Mouse (Mus musculus) heart, postnatal 0 days (tissue): Measurements from ENCODE around the gene Tnfrsf25. TPM values are rescaled to one million over a fixed set of nuclear protein-coding genes. Genes with fewer than 3 reads are reported as not detected.

Experiments used
- ATAC-seq: fragments of 200-750 bp; cut with Nextera tagmentation; 2 replicates; pipeline ENCODE4 v1.8.0; 2017; ENCODE audit warnings: low read depth, moderate number of reproducible peaks, moderate library complexity; ENCODE audit not compliant: insufficient read depth
- DNase-seq: peaks from one replicate; pipeline ENCODE4 v3.0.0-alpha.2; 2016; ENCODE audit warnings: low spot score
- H3K27ac ChIP-seq: fragments of 300-500 bp; sonication (generic); 2 replicates; pipeline ENCODE4 v1.5.1; 2014; ENCODE audit warnings: low read depth, mild to moderate bottlenecking
- H3K27me3 ChIP-seq: fragments of 300-500 bp; sonication (generic); 2 replicates; pipeline ENCODE4 v1.6.1; 2014; ENCODE audit warnings: low read length, mixed read lengths; ENCODE audit not compliant: control insufficient read depth, insufficient read depth
- H3K36me3 ChIP-seq: fragments of 300-500 bp; sonication (generic); replicated peaks from 2 replicates; pipeline ENCODE4 v1.6.1; 2014; ENCODE audit warnings: low read length, mixed read lengths; ENCODE audit not compliant: control insufficient read depth, insufficient read depth
- H3K4me1 ChIP-seq: fragments of 300-500 bp; sonication (generic); 2 replicates; pipeline ENCODE4 v1.6.1; 2014; ENCODE audit warnings: antibody characterized with exemption; ENCODE audit not compliant: control insufficient read depth, insufficient read depth
- H3K4me2 ChIP-seq: fragments of 300-500 bp; sonication (generic); 2 replicates; pipeline ENCODE4 v1.6.1; 2014; ENCODE audit warnings: low read depth, mild to moderate bottlenecking, low read length, moderate library complexity
- H3K4me3 ChIP-seq: fragments of 300-500 bp; sonication (generic); 2 replicates; pipeline ENCODE4 v1.5.1; 2014; ENCODE audit warnings: low read depth, low read length
- H3K9ac ChIP-seq: fragments of 300-500 bp; sonication (generic); replicated peaks from 2 replicates; pipeline ENCODE4 v1.6.1; 2014; ENCODE audit warnings: low read depth, low read length, mixed read lengths
- H3K9me3 ChIP-seq: fragments of 300-500 bp; sonication (generic); replicated peaks from 2 replicates; pipeline ENCODE4 v1.6.1; 2016; ENCODE audit warnings: low read length; ENCODE audit not compliant: control insufficient read depth
- CTCF ChIP-seq: IDR thresholded peaks from 2 replicates; pipeline ENCODE4 v1.5.1; 2016; ENCODE audit warnings: antibody characterized with exemption, control low read depth, low read depth
- EP300 ChIP-seq: IDR thresholded peaks from 2 replicates; pipeline ENCODE4 v1.6.1; 2016; ENCODE audit warnings: antibody characterized with exemption, low read depth
- WGBS: fragments of 180-500 bp; shearing (Covaris S2); extraction: QIAGEN DNeasy Blood & Tissue Kit; methylation state at CpG from one replicate; pipeline ENCODE4 v1.1.7; 2014; 5-methylcytosine and 5-hydroxymethylcytosine counted together
- polyA plus RNA-seq: library from polyadenylated mRNA; unstranded; fragments of >200 nt; fragmentation: Nextera tagmentation; extraction: Ambion mirVana; gene quantifications from 2 replicates; pipeline ENCODE4 v1.2.1, GENCODE M21; 2015
- total RNA-seq: library from RNA; depleted of rRNA; stranded (reverse); fragments of >200 nt; gene quantifications from 2 replicates; pipeline ENCODE4 v1.2.3, GENCODE M21; 2014; ENCODE audit warnings: low replicate concordance

Gene Tnfrsf25
- total and polyA plus RNA-seq, 2 experiments from 2014 or later, result 0.75 TPM; not detected in 1

GRCm38 (mm10) chr4:152117538-152117937 is 1.8 kb downstream of the Tnfrsf25 start:
- H3K27me3 ChIP-seq, result peaks cover 73% of the 10 kb centered on the region
- H3K4me2 ChIP-seq, result no peak overlapping the region
- TF ChIP-seq CTCF (no peak), EP300 (no peak)
- no peak overlapping the region for H3K9ac ChIP-seq
- no peak for ATAC-seq
- WGBS, result 74% methylated on average over 9 of the region's 9 CpGs
- H3K36me3 ChIP-seq, result peaks cover 26% of the 10 kb centered on the region
- no peak overlapping the region for H3K27ac ChIP-seq
- H3K4me3 ChIP-seq, result no peak overlapping the region
- peaks cover 16% of the 10 kb centered on the region for H3K4me1 ChIP-seq
- no peak for DNase-seq
- H3K9me3 ChIP-seq, result no peaks in the 10 kb centered on the region

GRCm38 (mm10) chr4:152119396-152120292 is 3.9 kb downstream of the Tnfrsf25 start:
- peaks cover 6% of the 10 kb centered on the region; the same call in 1 of the 2 replicates for H3K36me3 ChIP-seq
- H3K4me3 ChIP-seq, result peak overlapping the region; percentile 33; the same call in 1 of the 2 replicates
- H3K4me2 ChIP-seq, result peak overlapping the region; percentile 56; the same call in 1 of the 2 replicates
- DNase-seq (peak; percentile 52), ATAC-seq (no peak; the same call in 1 of the 2 replicates)
- H3K9me3 ChIP-seq, result no peaks in the 10 kb centered on the region
- peak; percentile 50 for TF ChIP-seq CTCF
- no peak for TF ChIP-seq EP300
- no peak overlapping the region for H3K27ac ChIP-seq
- H3K4me1 ChIP-seq, result peaks cover 16% of the 10 kb centered on the region
- WGBS, result 13% methylated on average over 39 of the region's 39 CpGs
- no peak overlapping the region for H3K9ac ChIP-seq
- peaks cover 92% of the 10 kb centered on the region for H3K27me3 ChIP-seq

GRCm38 (mm10) chr4:152120311-152121182 is 4.8 kb downstream of the Tnfrsf25 start:
- peaks cover 92% of the 10 kb centered on the region for H3K27me3 ChIP-seq
- TF ChIP-seq EP300 (no peak), CTCF (no peak)
- H3K4me1 ChIP-seq, result peaks cover 21% of the 10 kb centered on the region
- H3K9me3 ChIP-seq, result no peaks in the 10 kb centered on the region
- DNase-seq (peak; percentile 48), ATAC-seq (no peak)
- H3K4me2 ChIP-seq, result peak overlapping the region; percentile 56
- no peak overlapping the region for H3K27ac ChIP-seq
- 4% methylated on average over 31 of the region's 31 CpGs for WGBS
- peak overlapping the region; percentile 33 for H3K4me3 ChIP-seq
- H3K9ac ChIP-seq, result no peak overlapping the region; the same call in 1 of the 2 replicates
- H3K36me3 ChIP-seq, result no peaks in the 10 kb centered on the region

- Histone ChIP-seq H3K9me3 (no peaks in the 10 kb centered on the region), H3K4me2 (peak overlapping the region; percentile 56), H3K9ac (no peak overlapping the region), H3K4me1 (peaks cover 21% of the 10 kb centered on the region), H3K27ac (no peak overlapping the region), H3K4me3 (peak overlapping the region; percentile 33), H3K36me3 (no peaks in the 10 kb centered on the region), H3K27me3 (peaks cover 97% of the 10 kb centered on the region)
- 3% methylated on average over 12 of the region's 12 CpGs for WGBS
- no peak for DNase-seq
- no peak for TF ChIP-seq EP300
- no peak for TF ChIP-seq CTCF
- no peak for ATAC-seq
Observed at GRCm38 (mm10) chr4:152121183-152121505, 5.4 kb downstream of the Tnfrsf25 start.

- TF ChIP-seq CTCF (no peak), EP300 (no peak)
- no peak for ATAC-seq
- no peaks in the 10 kb centered on the region for H3K36me3 ChIP-seq
- H3K4me3 ChIP-seq, result peak overlapping the region; percentile 45; the same call in 1 of the 2 replicates
- no peaks in the 10 kb centered on the region for H3K9me3 ChIP-seq
- peaks cover 98% of the 10 kb centered on the region for H3K27me3 ChIP-seq
- no peak for DNase-seq
- no peak overlapping the region for H3K9ac ChIP-seq
- H3K27ac ChIP-seq, result no peak overlapping the region
- 12% methylated on average over 13 of the region's 13 CpGs for WGBS
- peaks cover 25% of the 10 kb centered on the region for H3K4me1 ChIP-seq
- H3K4me2 ChIP-seq, result peak overlapping the region; percentile 68; the same call in 1 of the 2 replicates
Observed at GRCm38 (mm10) chr4:152124361-152124961, 8.7 kb downstream of the Tnfrsf25 start.
